9 mouse cellular contexts compared by ENCODE assay signal in genomic region chr13:59453045-59453444, GRCm38 (mm10).
A peak's percentile ranks its signal among the peaks of the same experiment; 100 is the strongest.
DNase-seq lines count a peak whose midpoint lies in the region; ATAC-seq and TF ChIP-seq lines count a peak whose summit lies in the region.
"Had no signal": no experiment of that assay in that cellular context is flagged by ENCODE, and none has a peak within 500 bp of the region (broad histone marks: within the 10 kb centered on the region; RNA-seq: fewer than 3 reads in every experiment).

No protein-coding gene starts in this region.

- H3K4me1 ChIP-seq in cerebellum, adult 2 months (ENCODE audit: control insufficient read depth, insufficient read depth, low read length) = peaks cover 33% of the 10 kb centered on the region
- H3K4me1 ChIP-seq in limb, embryonic 14.5 days (ENCODE audit: control insufficient read depth, insufficient read depth, low read length) = peaks cover 10% of the 10 kb centered on the region

- 53% methylated on average over 2 of the region's 2 CpGs for WGBS in cerebellum, adult 2 months
- WGBS in limb, embryonic 14.5 days = 49% methylated on average over 2 of the region's 2 CpGs

- ATAC-seq in limb, embryonic 14.5 days (ENCODE audit: low FRiP score, low read depth) = no peak
- ATAC-seq in activated CD4-positive, CD25-positive, alpha-beta regulatory T cell, adult 4 months = no peak

- no peak overlapping the region for H3K4me3 ChIP-seq in cerebellum, adult 2 months (replicated peaks; ENCODE audit: insufficient read depth, low read depth, low read length)
- no peak overlapping the region for H3K4me3 ChIP-seq in limb, embryonic 14.5 days (replicated peaks; ENCODE audit: low read length)
- H3K4me3 ChIP-seq in gastrocnemius, adult 2 months = no peak overlapping the region
- H3K4me3 ChIP-seq: stomach, embryonic 15.5 days had no signal

- intact Hi-C loops in gastrocnemius, adult 2 months (cut with DNase I) = no loop called here

- H3K27me3 ChIP-seq in cerebellum, adult 2 months (ENCODE audit: control insufficient read depth, insufficient read depth, low read length) = no peaks in the 10 kb centered on the region
- H3K27me3 ChIP-seq in limb, embryonic 14.5 days (ENCODE audit: control insufficient read depth, insufficient read depth, low read length) = no peaks in the 10 kb centered on the region
- H3K27me3 ChIP-seq: stomach, embryonic 15.5 days had no signal

- no peak for TF ChIP-seq POLR2A in cerebellum, adult 2 months (IDR thresholded peaks at IDR 0.05; ENCODE audit: borderline replicate concordance, insufficient read depth, low read length)
- TF ChIP-seq POLR2A in limb, embryonic 14.5 days (IDR thresholded peaks at IDR 0.05; ENCODE audit: borderline replicate concordance, extremely low read depth, insufficient read depth, insufficient read length) = no peak

- no peaks in the 10 kb centered on the region for H3K9me3 ChIP-seq in limb, embryonic 14.5 days (ENCODE audit: control insufficient read depth, low read length)
- H3K9me3 ChIP-seq: stomach, embryonic 15.5 days had no signal

- no peaks in the 10 kb centered on the region for H3K36me3 ChIP-seq in limb, embryonic 14.5 days (ENCODE audit: control insufficient read depth, insufficient read depth, low read length)

- no peak overlapping the region for H3K9ac ChIP-seq in limb, embryonic 14.5 days (ENCODE audit: low read depth, low read length, severe bottlenecking)
- H3K9ac ChIP-seq: stomach, embryonic 15.5 days had no signal

- H3K27ac ChIP-seq in cerebellum, adult 2 months (ENCODE audit: insufficient read depth, low read length) = peak overlapping the region; percentile 9
- H3K27ac ChIP-seq in limb, embryonic 14.5 days (replicated peaks; ENCODE audit: low read depth, low read length) = 0 out of 2 replicates have a peak overlapping the region, but pooled peaks have one; percentile 38
- no peak overlapping the region for H3K27ac ChIP-seq in gastrocnemius, adult 2 months
- H3K27ac ChIP-seq: stomach, embryonic 15.5 days had no signal

- TF ChIP-seq CTCF in cerebellum, adult 2 months (IDR thresholded peaks at IDR 0.05; ENCODE audit: borderline replicate concordance, insufficient read depth, low read depth, low read length) = no peak
- TF ChIP-seq CTCF in gastrocnemius, adult 2 months (IDR thresholded peaks at IDR 0.05) = no peak

- H3K4me2 ChIP-seq in limb, embryonic 14.5 days (replicated peaks; ENCODE audit: low read depth, low read length, severe bottlenecking) = no peak overlapping the region
- H3K4me2 ChIP-seq: stomach, embryonic 15.5 days had no signal

- peak in 1 of 2 experiments; percentile 61 for DNase-seq in cerebellum, adult 2 months
- DNase-seq in cerebellum, adult 11 months = no peak
- peak; percentile 80 for DNase-seq in Muller cell, postnatal 12 days (ENCODE audit: inconsistent ontology term)
- peak; percentile 76 for DNase-seq in forelimb bud, embryonic 11.5 days (ENCODE audit: low read depth, low spot score)
- DNase-seq in limb, embryonic 14.5 days (ENCODE audit: low spot score) = peak; percentile 16
- DNase-seq in c-Kit-positive CD71-positive TER-119-positive erythroid progenitor cells, embryonic 14.5 days (ENCODE audit: low spot score) = no peak
- DNase-seq in gastrocnemius, adult 2 months = no peak

Comparison
In these comparisons a context has a peak if more than half of its experiments do, and no peak if none do; other contexts are left out.
1. DNase-seq: peak in Muller cell, postnatal 12 days (single experiment), forelimb bud, embryonic 11.5 days (single experiment) and limb, embryonic 14.5 days (single experiment); none in cerebellum, adult 11 months (single experiment), c-Kit-positive CD71-positive TER-119-positive erythroid progenitor cells, embryonic 14.5 days (single experiment) and gastrocnemius, adult 2 months (single experiment).